Mouse (Mus musculus) limb, embryonic 15.5 days (tissue): Measurements from ENCODE around the gene Gpatch8. TPM values are rescaled to one million over a fixed set of nuclear protein-coding genes. Genes with fewer than 3 reads are reported as not detected.

Experiments
- ATAC-seq: fragments of 200-750 bp; cut with Nextera tagmentation; 2 replicates; pipeline ENCODE4 v1.8.0; 2017; ENCODE audit warnings: low read depth, moderate TSS enrichment; ENCODE audit not compliant: insufficient number of reproducible peaks, low FRiP score, low TSS enrichment
- H3K27ac ChIP-seq: fragments of 300-500 bp; sonication (generic); 2 replicates; pipeline ENCODE4 v1.5.1; 2015; ENCODE audit warnings: moderate library complexity, mild to moderate bottlenecking, inconsistent platforms
- H3K27me3 ChIP-seq: fragments of 300-500 bp; sonication (generic); 2 replicates; pipeline ENCODE4 v1.6.1; 2015; ENCODE audit warnings: inconsistent platforms
- H3K36me3 ChIP-seq: fragments of 300-500 bp; sonication (generic); 2 replicates; pipeline ENCODE4 v1.6.1; 2015; ENCODE audit warnings: inconsistent platforms
- H3K4me1 ChIP-seq: fragments of 300-500 bp; sonication (generic); 2 replicates; pipeline ENCODE4 v1.6.1; 2015; ENCODE audit warnings: inconsistent platforms
- H3K4me2 ChIP-seq: fragments of 300-500 bp; sonication (generic); 2 replicates; pipeline ENCODE4 v1.6.1; 2015; ENCODE audit warnings: mild to moderate bottlenecking, inconsistent platforms
- H3K4me3 ChIP-seq: fragments of 300-500 bp; sonication (generic); 2 replicates; pipeline ENCODE4 v1.5.1; 2015; ENCODE audit warnings: mild to moderate bottlenecking, inconsistent platforms
- H3K9ac ChIP-seq: fragments of 300-500 bp; sonication (generic); 2 replicates; pipeline ENCODE4 v1.6.1; 2015; ENCODE audit warnings: inconsistent platforms
- H3K9me3 ChIP-seq: fragments of 300-500 bp; sonication (generic); 2 replicates; pipeline ENCODE4 v1.6.1; 2016; ENCODE audit warnings: inconsistent platforms
- WGBS: fragments of 180-500 bp; shearing (Covaris S2); methylation state at CpG from one replicate; pipeline ENCODE4 v1.1.7; 2015; 5-methylcytosine and 5-hydroxymethylcytosine counted together
- polyA plus RNA-seq: library from polyadenylated mRNA; unstranded; fragments of >200 nt; fragmentation: Nextera tagmentation; extraction: Ambion mirVana; gene quantifications from 2 replicates; pipeline ENCODE4 v1.2.1, GENCODE M21; 2015

Gene Gpatch8
- polyA plus RNA-seq, 1 experiment from 2014 or later, result 56.5 TPM

GRCm38 (mm10) chr11:102437120-102438061, 118.8 kb downstream of the Gpatch8 start:
- H3K9me3 ChIP-seq, result no peaks in the 10 kb centered on the region
- H3K9ac ChIP-seq, result peak overlapping the region; percentile 39
- WGBS, result 17% methylated on average over 71 of the region's 87 CpGs
- peak overlapping the region; percentile 45 for H3K4me3 ChIP-seq
- peaks cover 8% of the 10 kb centered on the region for H3K27me3 ChIP-seq
- peak overlapping the region; percentile 28; the same call in 1 of the 2 replicates for H3K27ac ChIP-seq
- peaks cover 36% of the 10 kb centered on the region for H3K4me1 ChIP-seq
- ATAC-seq, result no peak; the same call in 1 of the 2 replicates
- H3K36me3 ChIP-seq, result peaks cover 69% of the 10 kb centered on the region
- H3K4me2 ChIP-seq, result peak overlapping the region; percentile 77

GRCm38 (mm10) chr11:102436471-102436790, 119.8 kb downstream of the Gpatch8 start:
- 74% methylated on average over 10 of the region's 10 CpGs for WGBS
- Histone ChIP-seq H3K36me3 (peaks cover 60% of the 10 kb centered on the region), H3K9me3 (no peaks in the 10 kb centered on the region), H3K27me3 (peaks cover 8% of the 10 kb centered on the region), H3K9ac (no peak overlapping the region), H3K4me1 (peaks cover 44% of the 10 kb centered on the region), H3K27ac (no peak overlapping the region), H3K4me3 (no peak overlapping the region), H3K4me2 (no peak overlapping the region)
- ATAC-seq, result no peak

GRCm38 (mm10) chr11:102435754-102436470, 120.3 kb downstream of the Gpatch8 start:
- Histone ChIP-seq H3K9ac (no peak overlapping the region), H3K27me3 (peaks cover 8% of the 10 kb centered on the region), H3K4me1 (peaks cover 48% of the 10 kb centered on the region), H3K4me3 (no peak overlapping the region), H3K4me2 (no peak overlapping the region), H3K36me3 (peaks cover 55% of the 10 kb centered on the region), H3K27ac (no peak overlapping the region), H3K9me3 (no peaks in the 10 kb centered on the region)
- 91% methylated on average over 18 of the region's 18 CpGs for WGBS
- no peak for ATAC-seq

GRCm38 (mm10) chr11:102434816-102435705, 121.1 kb downstream of the Gpatch8 start:
- Histone ChIP-seq H3K27ac (no peak overlapping the region), H3K27me3 (peaks cover 8% of the 10 kb centered on the region), H3K36me3 (peaks cover 48% of the 10 kb centered on the region), H3K4me1 (peaks cover 48% of the 10 kb centered on the region), H3K9ac (no peak overlapping the region), H3K4me2 (no peak overlapping the region), H3K9me3 (no peaks in the 10 kb centered on the region), H3K4me3 (no peak overlapping the region)
- WGBS, result 89% methylated on average over 11 of the region's 11 CpGs
- ATAC-seq, result no peak; the same call in 1 of the 2 replicates

GRCm38 (mm10) chr11:102434406-102434805, 121.8 kb downstream of the Gpatch8 start:
- Histone ChIP-seq H3K4me2 (no peak overlapping the region), H3K9ac (no peak overlapping the region), H3K9me3 (no peaks in the 10 kb centered on the region), H3K36me3 (peaks cover 42% of the 10 kb centered on the region), H3K27me3 (peaks cover 5% of the 10 kb centered on the region), H3K4me1 (peaks cover 53% of the 10 kb centered on the region), H3K4me3 (no peak overlapping the region), H3K27ac (no peak overlapping the region)
- ATAC-seq, result no peak; the same call in 1 of the 2 replicates
- 13% methylated on average over 7 of the region's 7 CpGs for WGBS

GRCm38 (mm10) chr11:102433866-102434265, 122.3 kb downstream of the Gpatch8 start:
- H3K9ac ChIP-seq, result no peak overlapping the region
- no peak overlapping the region for H3K4me2 ChIP-seq
- peaks cover 36% of the 10 kb centered on the region for H3K36me3 ChIP-seq
- 92% methylated on average over 7 of the region's 7 CpGs for WGBS
- H3K27ac ChIP-seq, result no peak overlapping the region
- no peaks in the 10 kb centered on the region for H3K9me3 ChIP-seq
- H3K4me1 ChIP-seq, result peaks cover 56% of the 10 kb centered on the region
- no peak overlapping the region for H3K4me3 ChIP-seq
- no peaks in the 10 kb centered on the region for H3K27me3 ChIP-seq
- ATAC-seq, result no peak

GRCm38 (mm10) chr11:102432896-102433295, 123.3 kb downstream of the Gpatch8 start:
- 90% methylated on average over 6 of the region's 6 CpGs for WGBS
- 0 out of 2 replicates have a peak overlapping the region, but pooled peaks have one; percentile 8 for H3K9ac ChIP-seq
- no peak for ATAC-seq
- peaks cover 48% of the 10 kb centered on the region for H3K4me1 ChIP-seq
- H3K27me3 ChIP-seq, result no peaks in the 10 kb centered on the region
- H3K9me3 ChIP-seq, result no peaks in the 10 kb centered on the region
- no peak overlapping the region for H3K4me3 ChIP-seq
- H3K27ac ChIP-seq, result no peak overlapping the region
- H3K36me3 ChIP-seq, result peaks cover 36% of the 10 kb centered on the region
- no peak overlapping the region for H3K4me2 ChIP-seq

- Histone ChIP-seq H3K36me3 (peaks cover 35% of the 10 kb centered on the region), H3K27me3 (no peaks in the 10 kb centered on the region; the same call in 1 of the 2 replicates), H3K27ac (no peak overlapping the region), H3K4me1 (peaks cover 42% of the 10 kb centered on the region), H3K9ac (peak overlapping the region; percentile 23; the same call in 1 of the 2 replicates), H3K4me2 (0 out of 2 replicates have a peak overlapping the region, but pooled peaks have one; percentile 17), H3K9me3 (no peaks in the 10 kb centered on the region), H3K4me3 (no peak overlapping the region)
- WGBS, result 62% methylated on average over 16 of the region's 16 CpGs
- no peak for ATAC-seq
Observed at GRCm38 (mm10) chr11:102432115-102432843, 123.9 kb downstream of the Gpatch8 start.

GRCm38 (mm10) chr11:102431728-102432114, 124.5 kb downstream of the Gpatch8 start:
- WGBS, result 74% methylated on average over 3 of the region's 3 CpGs
- Histone ChIP-seq H3K4me2 (0 out of 2 replicates have a peak overlapping the region, but pooled peaks have one; percentile 17), H3K9ac (peak overlapping the region; percentile 23; the same call in 1 of the 2 replicates), H3K36me3 (peaks cover 33% of the 10 kb centered on the region), H3K9me3 (no peaks in the 10 kb centered on the region), H3K27ac (no peak overlapping the region), H3K27me3 (no peaks in the 10 kb centered on the region; the same call in 1 of the 2 replicates), H3K4me3 (no peak overlapping the region), H3K4me1 (peaks cover 38% of the 10 kb centered on the region)
- ATAC-seq, result no peak

GRCm38 (mm10) chr11:102431018-102431645, 125.1 kb downstream of the Gpatch8 start:
- WGBS, result 0% methylated on average over 7 of the region's 7 CpGs
- Histone ChIP-seq H3K4me1 (peaks cover 38% of the 10 kb centered on the region), H3K36me3 (peaks cover 28% of the 10 kb centered on the region), H3K27ac (peak overlapping the region; percentile 91), H3K9ac (peak overlapping the region; percentile 54), H3K27me3 (no peaks in the 10 kb centered on the region; the same call in 1 of the 2 replicates), H3K4me2 (peak overlapping the region; percentile 90), H3K4me3 (peak overlapping the region; percentile 77), H3K9me3 (no peaks in the 10 kb centered on the region)
- ATAC-seq, result no peak
